Mouse (Mus musculus) testis, adult 10 weeks (tissue): ENCODE measurements around the gene Nags. TPM values are rescaled to one million over a fixed set of nuclear protein-coding genes. Genes with fewer than 3 reads are reported as not detected.

Experiments used
- polyA plus RNA-seq: library from polyadenylated mRNA; stranded (reverse); fragments of 350-450 nt; fragmentation: Illumina TruSeq; extraction: RNeasy Lipid Tissue Mini Kit (QIAGEN cat#74804); gene quantifications from one replicate; pipeline ENCODE4 v1.2.3, GENCODE M21; 2014; ENCODE audit warnings: low read depth, low replicate concordance

The Nags gene
- not detected for polyA plus RNA-seq

GRCm38 (mm10) chr11:102145471-102146001 lies at the start of gene Nags:
Gene Nags (plus strand): TSS chr11:102145513.

GRCm38 (mm10) chr11:102101219-102101618 lies 44.1 kb upstream of the Nags start, which contains the start of gene Ppy:
Gene Ppy (minus strand): TSS chr11:102101319.

DNA sequence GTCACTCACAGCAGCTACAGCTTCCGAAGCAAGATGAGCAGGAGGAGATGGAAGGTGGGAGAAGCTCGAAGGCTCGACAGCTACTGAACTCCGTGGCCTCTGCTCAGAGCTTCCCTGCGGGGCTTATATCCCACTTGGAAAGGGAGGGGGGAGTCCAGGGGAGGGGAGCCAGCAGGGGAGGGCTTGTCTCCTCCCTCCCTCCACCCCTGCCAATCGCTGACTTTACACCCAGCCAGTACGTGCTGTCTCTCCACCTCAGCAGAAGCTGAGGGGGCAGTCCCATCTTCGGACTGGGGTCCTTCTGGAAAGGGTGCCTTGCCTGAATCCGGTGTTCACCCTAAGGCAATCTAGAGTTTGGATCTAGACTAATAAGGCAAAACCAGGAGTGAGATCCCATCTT lies 37.6 kb upstream of the Nags start, which contains the start of gene Pyy:
Gene Pyy, minus strand, starts transcription at position 101 of the 400 bp plus-strand sequence.

GRCm38 (mm10) chr11:102156039-102156785 lies 10.9 kb downstream of the Nags start, which contains the start of gene Tmem101:
Gene Tmem101 (minus strand): TSS chr11:102156404.

GRCm38 (mm10) chr11:102184646-102185495 lies 39.6 kb downstream of the Nags start, which contains the start of gene Lsm12:
Gene Lsm12 (minus strand): TSS chr11:102185296.

GRCm38 (mm10) chr11:102189461-102190436 lies 44.4 kb downstream of the Nags start, which contains the start of gene G6pc3:
Gene G6pc3 (plus strand): TSS chr11:102189620.

Other genes starting within 250 kb of the Nags start
- gene Sost, start 178.5 kb upstream of the Nags start, polyA plus RNA-seq = 0.76 TPM
- gene Cfap97d1, start 161.2 kb upstream of the Nags start, polyA plus RNA-seq = 510 TPM
- gene Dusp3, start 158.5 kb upstream of the Nags start, polyA plus RNA-seq = 10.6 TPM
- 2.2 TPM for gene Mpp3, start 117.1 kb upstream of the Nags start, polyA plus RNA-seq
- gene Cd300lg, start 104.0 kb upstream of the Nags start, polyA plus RNA-seq = 0.28 TPM
- 0.10 TPM for gene Mpp2, start 57.0 kb upstream of the Nags start, polyA plus RNA-seq
- gene Ppy, start 44.2 kb upstream of the Nags start, polyA plus RNA-seq = not detected
- gene Pyy, start 37.7 kb upstream of the Nags start, polyA plus RNA-seq = not detected
- 1.8 TPM for gene Tmem101, start 10.9 kb downstream of the Nags start, polyA plus RNA-seq
- gene Lsm12, start 39.8 kb downstream of the Nags start, polyA plus RNA-seq = 75.9 TPM
- 7.8 TPM for gene G6pc3, start 44.1 kb downstream of the Nags start, polyA plus RNA-seq
- 0.43 TPM for gene Hdac5, start 84.7 kb downstream of the Nags start, polyA plus RNA-seq
- 2.6 TPM for gene BC030867, start 103.4 kb downstream of the Nags start, polyA plus RNA-seq
- 0.07 TPM for gene Asb16, start 123.2 kb downstream of the Nags start, polyA plus RNA-seq
- 6.2 TPM for gene Tmub2, start 139.4 kb downstream of the Nags start, polyA plus RNA-seq
- 3.8 TPM for gene Atxn7l3, start 151.1 kb downstream of the Nags start, polyA plus RNA-seq
- gene Ubtf, start 174.2 kb downstream of the Nags start, polyA plus RNA-seq = 10.9 TPM
- 0.04 TPM for gene Slc4a1, start 220.7 kb downstream of the Nags start, polyA plus RNA-seq
- 0.38 TPM for gene Rundc3a, start 247.9 kb downstream of the Nags start, polyA plus RNA-seq